Mouse (Mus musculus) myocyte (in vitro differentiated cells): ENCODE data around the gene 1700122O11Rik. TPM values are rescaled to one million over a fixed set of nuclear protein-coding genes. Genes with fewer than 3 reads are reported as not detected.

Experiments
- H3K27me3 ChIP-seq: one replicate; pipeline ENCODE4 v1.6.1; 2011; ENCODE audit not compliant: control insufficient read depth, insufficient read depth, insufficient read length
- H3K36me3 ChIP-seq: one replicate; pipeline ENCODE4 v1.6.1; 2011; ENCODE audit not compliant: control insufficient read depth, insufficient read depth
- H3K4me2 ChIP-seq: one replicate; pipeline ENCODE4 v1.6.1; 2011; ENCODE audit warnings: low read depth, control low read depth
- H3K4me3 ChIP-seq: one replicate; pipeline ENCODE4 v1.5.1; 2011; ENCODE audit warnings: mild to moderate bottlenecking, control low read depth, moderate library complexity
- H3K79me2 ChIP-seq: one replicate; pipeline ENCODE4 v1.6.1; 2011; ENCODE audit not compliant: control insufficient read depth, insufficient read depth
- H3ac ChIP-seq: one replicate; pipeline ENCODE4 v1.6.1; 2011; ENCODE audit not compliant: control insufficient read depth, insufficient read length
- CEBPB ChIP-seq: IDR thresholded peaks from 2 replicates; pipeline ENCODE4 v1.6.1; 2011; ENCODE audit warnings: mild to moderate bottlenecking, moderate library complexity; ENCODE audit not compliant: poor library complexity, insufficient read depth, severe bottlenecking
- E2F4 ChIP-seq: IDR thresholded peaks from one replicate; pipeline ENCODE4 v1.6.1; 2011; ENCODE audit warnings: mild to moderate bottlenecking, control low read depth, moderate library complexity; ENCODE audit not compliant: insufficient read depth
- MAX ChIP-seq: IDR thresholded peaks from one replicate; pipeline ENCODE4 v1.6.1; 2011; ENCODE audit warnings: low read depth, mild to moderate bottlenecking, control low read depth
- MYOD1 ChIP-seq, 3 experiments: IDR thresholded peaks; one replicate each; pipeline ENCODE4 v1.6.1; 2011; ENCODE audit warnings: control low read depth in 2 of 3, low read depth in 2 of 3, mild to moderate bottlenecking in 2 of 3, moderate library complexity in 1 of 3; ENCODE audit not compliant: insufficient read length in 2 of 3, control insufficient read depth in 1 of 3
- MYOG ChIP-seq, 3 experiments: IDR thresholded peaks; one replicate each; pipeline ENCODE4 v1.6.1; 2011; ENCODE audit warnings: control low read depth in 2 of 3, low read depth in 2 of 3, mild to moderate bottlenecking in 2 of 3; ENCODE audit not compliant: insufficient read length in 2 of 3, control insufficient read depth in 1 of 3, insufficient read depth in 1 of 3
- POLR2A ChIP-seq: IDR thresholded peaks from one replicate; pipeline ENCODE4 v1.6.1; 2011; ENCODE audit warnings: low read depth, mild to moderate bottlenecking, control low read depth, moderate library complexity; ENCODE audit not compliant: insufficient read length
- POLR2AphosphoS2 ChIP-seq: IDR thresholded peaks from one replicate; pipeline ENCODE4 v1.6.1; 2011; ENCODE audit warnings: low read depth, control low read depth; ENCODE audit not compliant: insufficient read length
- REST ChIP-seq: IDR thresholded peaks from one replicate; pipeline ENCODE4 v1.6.1; 2011; ENCODE audit warnings: mild to moderate bottlenecking, control low read depth, moderate library complexity; ENCODE audit not compliant: insufficient read depth, insufficient read length
- SRF ChIP-seq: IDR thresholded peaks from one replicate; pipeline ENCODE4 v1.6.1; 2011; ENCODE audit warnings: low read depth; ENCODE audit not compliant: control insufficient read depth, insufficient read length
- TCF12 ChIP-seq: IDR thresholded peaks from one replicate; pipeline ENCODE4 v1.6.1; 2011; ENCODE audit warnings: mild to moderate bottlenecking, control low read depth; ENCODE audit not compliant: poor library complexity, insufficient read depth, severe bottlenecking
- TCF3 ChIP-seq: IDR thresholded peaks from one replicate; pipeline ENCODE4 v1.6.1; 2011; ENCODE audit warnings: low read depth, control low read depth; ENCODE audit not compliant: insufficient read length
- USF1 ChIP-seq: IDR thresholded peaks from one replicate; pipeline ENCODE4 v1.6.1; 2011; ENCODE audit warnings: low read depth, mild to moderate bottlenecking, control low read depth, moderate library complexity
- polyA plus RNA-seq: library from polyadenylated mRNA; unstranded; fragments of >200 nt; fragmentation: generic; extraction: Trizol; gene quantifications from one replicate; pipeline ENCODE4 v1.2.1, GENCODE M21; 2012; ENCODE audit warnings: missing spikeins

The 1700122O11Rik gene
- polyA plus RNA-seq = not detected

GRCm38 (mm10) chr17:48038193-48038592, at the start of gene 1700122O11Rik:
Gene 1700122O11Rik, minus strand, starts transcription at chr17:48038293.
- no peaks in the 10 kb centered on the region for H3K36me3 ChIP-seq
- H3K79me2 ChIP-seq = no peaks in the 10 kb centered on the region
- no peak within 1 kb of the TSS for H3ac ChIP-seq
- H3K27me3 ChIP-seq = no peaks in the 10 kb centered on the region
- H3K4me3 ChIP-seq = no peak within 1 kb of the TSS
- TF ChIP-seq TCF12 (no peak), SRF (no peak), REST (no peak), MAX (no peak), CEBPB (no peak), POLR2AphosphoS2 (no peak), USF1 (no peak), E2F4 (no peak), MYOG (IDR thresholded peaks at IDR 0.05; ENCODE audit: control insufficient read depth in 1 of 3, insufficient read depth in 1 of 3, insufficient read length in 2 of 3, low read depth in 2 of 3) (no peak), MYOD1 (IDR thresholded peaks at IDR 0.05; ENCODE audit: control insufficient read depth in 1 of 3, insufficient read length in 2 of 3, low read depth in 2 of 3) (no peak), TCF3 (no peak), POLR2A (no peak)
- H3K4me2 ChIP-seq = no peak within 1 kb of the TSS

- H3K79me2 ChIP-seq = no peaks in the 10 kb centered on the region
- no peaks in the 10 kb centered on the region for H3K36me3 ChIP-seq
- H3K4me3 ChIP-seq = no peak overlapping the region
- no peak overlapping the region for H3K4me2 ChIP-seq
- TF ChIP-seq POLR2A (no peak), MYOG (IDR thresholded peaks at IDR 0.05; ENCODE audit: control insufficient read depth in 1 of 3, insufficient read depth in 1 of 3, insufficient read length in 2 of 3, low read depth in 2 of 3) (no peak), TCF12 (no peak), E2F4 (no peak), SRF (no peak), REST (no peak)
- H3ac ChIP-seq = no peak overlapping the region
- no peaks in the 10 kb centered on the region for H3K27me3 ChIP-seq
Observed at GRCm38 (mm10) chr17:48080626-48081025, 42.5 kb upstream of the 1700122O11Rik start.

GRCm38 (mm10) chr17:48067729-48068128, 29.6 kb upstream of the 1700122O11Rik start:
- no peak overlapping the region for H3ac ChIP-seq
- H3K36me3 ChIP-seq = no peaks in the 10 kb centered on the region
- no peak overlapping the region for H3K4me2 ChIP-seq
- no peak for TF ChIP-seq MYOD1 (IDR thresholded peaks at IDR 0.05; ENCODE audit: control insufficient read depth in 1 of 3, insufficient read length in 2 of 3, low read depth in 2 of 3)
- no peak for TF ChIP-seq SRF
- TF ChIP-seq TCF12 = no peak
- no peak for TF ChIP-seq USF1
- no peak for TF ChIP-seq CEBPB
- TF ChIP-seq MAX = no peak
- TF ChIP-seq MYOG (IDR thresholded peaks at IDR 0.05; ENCODE audit: control insufficient read depth in 1 of 3, insufficient read depth in 1 of 3, insufficient read length in 2 of 3, low read depth in 2 of 3) = no peak
- TF ChIP-seq POLR2A = no peak
- TF ChIP-seq POLR2AphosphoS2 = no peak
- TF ChIP-seq E2F4 = no peak
- no peak for TF ChIP-seq TCF3
- TF ChIP-seq REST = no peak
- no peak overlapping the region for H3K4me3 ChIP-seq
- H3K27me3 ChIP-seq = peaks cover 4% of the 10 kb centered on the region
- H3K79me2 ChIP-seq = no peaks in the 10 kb centered on the region

GRCm38 (mm10) chr17:48067083-48067614, 29.1 kb upstream of the 1700122O11Rik start:
- Histone ChIP-seq H3K36me3 (no peaks in the 10 kb centered on the region), H3K79me2 (no peaks in the 10 kb centered on the region), H3K4me3 (no peak overlapping the region), H3K27me3 (peaks cover 4% of the 10 kb centered on the region), H3K4me2 (no peak overlapping the region), H3ac (no peak overlapping the region)
- TF ChIP-seq POLR2AphosphoS2 (no peak), REST (no peak), TCF3 (no peak), USF1 (no peak), MYOG (IDR thresholded peaks at IDR 0.05; ENCODE audit: control insufficient read depth in 1 of 3, insufficient read depth in 1 of 3, insufficient read length in 2 of 3, low read depth in 2 of 3) (no peak), CEBPB (no peak)

GRCm38 (mm10) chr17:48065081-48065501, 27.0 kb upstream of the 1700122O11Rik start:
- no peak overlapping the region for H3ac ChIP-seq
- peaks cover 4% of the 10 kb centered on the region for H3K27me3 ChIP-seq
- no peaks in the 10 kb centered on the region for H3K36me3 ChIP-seq
- TF ChIP-seq MYOD1 (IDR thresholded peaks at IDR 0.05; ENCODE audit: control insufficient read depth in 1 of 3, insufficient read length in 2 of 3, low read depth in 2 of 3) = no peak
- TF ChIP-seq POLR2AphosphoS2 = no peak
- TF ChIP-seq E2F4 = no peak
- TF ChIP-seq MYOG (IDR thresholded peaks at IDR 0.05; ENCODE audit: control insufficient read depth in 1 of 3, insufficient read depth in 1 of 3, insufficient read length in 2 of 3, low read depth in 2 of 3) = no peak
- TF ChIP-seq TCF12 = no peak
- no peak for TF ChIP-seq POLR2A
- no peak for TF ChIP-seq USF1
- no peak overlapping the region for H3K4me2 ChIP-seq
- H3K4me3 ChIP-seq = no peak overlapping the region
- H3K79me2 ChIP-seq = no peaks in the 10 kb centered on the region
